Mouse (Mus musculus) stomach, postnatal 0 days (tissue): ENCODE measurements at regions not wholly inside any gene's neighbourhood (a gene's known extent, or its start where the extent isn't known, plus 50 kb on each side); places are given as distances from the start of the nearest gene placed in this dataset.

Source experiments
- ATAC-seq: fragments of 200-750 bp; cut with Nextera tagmentation; 2 replicates; pipeline ENCODE4 v1.8.0; 2017; ENCODE audit not compliant: low FRiP score, low TSS enrichment
- DNase-seq: peaks from one replicate; pipeline ENCODE4 v3.0.0-alpha.2; 2016; ENCODE audit warnings: low spot score
- H3K27ac ChIP-seq: fragments of 300-500 bp; sonication (generic); replicated peaks from 2 replicates; pipeline ENCODE4 v1.5.1; 2014; ENCODE audit warnings: mild to moderate bottlenecking, control low read depth
- H3K27me3 ChIP-seq: fragments of 300-500 bp; sonication (generic); 2 replicates; pipeline ENCODE4 v1.6.1; 2014; ENCODE audit warnings: low read length; ENCODE audit not compliant: control insufficient read depth, insufficient read depth
- H3K36me3 ChIP-seq: fragments of 300-500 bp; sonication (generic); 2 replicates; pipeline ENCODE4 v1.6.1; 2014; ENCODE audit warnings: low read length, mixed read lengths; ENCODE audit not compliant: control insufficient read depth, insufficient read depth
- H3K4me1 ChIP-seq: fragments of 300-500 bp; sonication (generic); replicated peaks from 2 replicates; pipeline ENCODE4 v1.6.1; 2014; ENCODE audit warnings: antibody characterized with exemption; ENCODE audit not compliant: control insufficient read depth, insufficient read depth
- H3K4me2 ChIP-seq: fragments of 300-500 bp; sonication (generic); replicated peaks from 2 replicates; pipeline ENCODE4 v1.6.1; 2014; ENCODE audit warnings: low read depth, mild to moderate bottlenecking, control low read depth, moderate library complexity
- H3K4me3 ChIP-seq: fragments of 300-500 bp; sonication (generic); 2 replicates; pipeline ENCODE4 v1.5.1; 2014; ENCODE audit warnings: low read depth, low read length, control low read depth
- H3K9ac ChIP-seq: fragments of 300-500 bp; sonication (generic); 2 replicates; pipeline ENCODE4 v1.6.1; 2014; ENCODE audit warnings: mild to moderate bottlenecking, low read length, control low read depth, mixed read lengths
- H3K9me3 ChIP-seq: fragments of 300-500 bp; sonication (generic); 2 replicates; pipeline ENCODE4 v1.6.1; 2016; ENCODE audit warnings: low read length; ENCODE audit not compliant: control insufficient read depth
- CTCF ChIP-seq: IDR thresholded peaks from 2 replicates; pipeline ENCODE4 v1.5.1; 2016; ENCODE audit warnings: antibody characterized with exemption, low read depth, mild to moderate bottlenecking, moderate library complexity
- EP300 ChIP-seq: optimal IDR thresholded peaks from 2 replicates; pipeline ENCODE3; 2016; ENCODE audit warnings: antibody characterized with exemption
- WGBS: fragments of 180-500 bp; shearing (Covaris S2); extraction: QIAGEN DNeasy Blood & Tissue Kit; methylation state at CpG from one replicate; pipeline ENCODE4 v1.1.7; 2014; 5-methylcytosine and 5-hydroxymethylcytosine counted together

DNA sequence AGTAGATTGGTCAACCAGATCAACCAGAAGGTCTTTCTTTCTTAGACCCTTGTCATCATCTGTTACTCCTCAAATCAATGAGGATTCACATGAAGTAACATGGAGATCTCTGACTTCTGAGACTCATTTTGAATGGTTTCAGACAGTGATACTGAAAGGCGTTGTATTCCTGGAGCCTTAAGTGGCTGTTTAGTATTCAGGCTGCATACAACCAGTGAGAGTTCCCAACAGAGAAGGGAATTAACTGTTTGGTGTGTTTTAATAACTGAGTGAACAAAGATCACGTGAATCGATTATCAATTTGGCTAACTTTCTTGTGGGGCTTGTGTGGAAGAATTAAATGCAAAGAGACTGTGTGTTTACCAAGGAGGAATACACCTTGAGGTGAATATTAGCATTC lies 406.4 kb downstream of the Igsf11 start:
- Histone ChIP-seq H3K36me3 (no peaks in the 10 kb centered on the region), H3K9ac (no peak overlapping the region), H3K27ac (no peak overlapping the region), H3K4me2 (no peak overlapping the region), H3K27me3 (no peaks in the 10 kb centered on the region), H3K9me3 (no peaks in the 10 kb centered on the region), H3K4me1 (no peaks in the 10 kb centered on the region), H3K4me3 (no peak overlapping the region)
- no peak for TF ChIP-seq EP300
- TF ChIP-seq CTCF, result no peak
- DNase-seq (no peak), ATAC-seq (no peak)
- WGBS, result 91% methylated on average over 3 of the region's 3 CpGs

DNA sequence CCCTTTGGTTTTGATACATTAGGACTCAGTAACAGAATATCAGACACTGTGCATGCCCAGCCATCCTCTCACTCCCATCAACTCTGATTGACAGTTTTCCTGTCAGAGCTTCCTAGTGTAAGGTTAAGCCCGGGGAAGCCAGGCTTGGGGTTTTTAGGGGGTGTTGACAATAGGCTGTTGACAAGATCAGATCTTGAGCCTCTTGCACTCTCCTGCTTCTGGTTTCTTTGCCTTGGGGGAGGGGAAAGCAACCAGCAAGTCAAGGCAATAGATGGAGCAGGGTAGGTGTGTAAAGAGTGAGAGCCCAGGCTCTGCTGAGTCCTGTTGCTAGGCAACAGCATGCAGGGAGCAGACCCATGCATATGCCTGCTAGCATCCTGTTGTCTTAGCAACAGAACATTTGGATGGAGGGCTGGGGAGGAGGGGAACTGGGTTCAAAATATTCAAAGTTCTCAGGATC lies 410.5 kb downstream of the Igsf11 start:
- no peaks in the 10 kb centered on the region for H3K4me1 ChIP-seq
- no peak overlapping the region for H3K4me3 ChIP-seq
- no peak overlapping the region for H3K4me2 ChIP-seq
- H3K9me3 ChIP-seq, result no peaks in the 10 kb centered on the region
- no peak overlapping the region for H3K9ac ChIP-seq
- H3K36me3 ChIP-seq, result no peaks in the 10 kb centered on the region
- no peak for ATAC-seq
- 22% methylated on average over 1 of the region's 1 CpGs for WGBS
- H3K27me3 ChIP-seq, result no peaks in the 10 kb centered on the region
- no peak overlapping the region for H3K27ac ChIP-seq
- DNase-seq, result no peak
- TF ChIP-seq CTCF (no peak), EP300 (no peak)

DNA sequence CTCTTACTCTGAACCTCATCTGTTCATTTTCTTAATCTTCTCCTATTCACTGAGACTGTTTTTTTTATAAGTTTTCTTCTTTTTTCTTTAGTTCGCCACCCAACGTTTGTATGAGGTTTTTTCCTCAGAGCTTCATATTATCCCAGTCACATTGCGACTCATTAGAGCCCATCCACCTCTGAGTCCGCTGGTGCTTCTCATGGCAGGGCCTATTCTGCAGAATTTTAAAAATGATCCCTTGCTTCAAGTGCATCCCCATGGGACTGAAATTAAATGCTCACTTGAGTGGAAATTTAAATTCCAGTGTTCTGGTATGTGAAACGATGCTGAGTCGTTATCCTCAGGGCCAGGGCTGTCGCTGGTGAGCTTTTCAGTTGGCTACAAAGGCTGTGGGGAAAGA lies 410.9 kb downstream of the Igsf11 start:
- 68% methylated on average over 7 of the region's 7 CpGs for WGBS
- TF ChIP-seq CTCF (no peak), EP300 (no peak)
- ATAC-seq (no peak), DNase-seq (no peak)
- H3K36me3 ChIP-seq, result no peaks in the 10 kb centered on the region
- H3K27me3 ChIP-seq, result no peaks in the 10 kb centered on the region
- no peak overlapping the region for H3K9ac ChIP-seq
- H3K4me3 ChIP-seq, result no peak overlapping the region
- no peaks in the 10 kb centered on the region for H3K9me3 ChIP-seq
- H3K4me1 ChIP-seq, result no peaks in the 10 kb centered on the region
- H3K27ac ChIP-seq, result no peak overlapping the region
- H3K4me2 ChIP-seq, result no peak overlapping the region

DNA sequence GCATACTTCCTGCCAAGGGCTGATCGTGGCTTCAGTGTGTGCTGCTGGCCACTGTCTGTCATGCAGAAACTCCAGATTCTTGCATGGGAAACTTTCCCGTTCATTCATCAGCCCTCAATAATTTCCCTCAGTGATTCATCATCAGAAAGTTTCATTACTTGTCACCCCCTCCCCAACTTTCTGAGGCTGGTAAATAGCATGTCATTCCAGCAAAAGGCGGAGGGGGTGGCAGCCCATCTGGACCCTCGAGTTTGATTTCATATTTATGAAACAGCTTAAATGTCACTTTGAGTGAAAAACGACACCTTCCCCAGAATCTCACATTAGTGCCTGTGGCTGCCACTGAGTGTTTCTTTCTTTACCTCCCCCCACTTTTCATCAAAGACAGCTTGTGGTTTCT lies 415.5 kb downstream of the Igsf11 start:
- 46% methylated on average over 5 of the region's 5 CpGs for WGBS
- ATAC-seq, result no peak
- no peaks in the 10 kb centered on the region for H3K4me1 ChIP-seq
- no peak overlapping the region for H3K4me3 ChIP-seq
- no peak overlapping the region for H3K27ac ChIP-seq
- no peaks in the 10 kb centered on the region for H3K9me3 ChIP-seq
- H3K36me3 ChIP-seq, result no peaks in the 10 kb centered on the region
- no peak for TF ChIP-seq EP300
- H3K27me3 ChIP-seq, result no peaks in the 10 kb centered on the region
- no peak overlapping the region for H3K4me2 ChIP-seq
- no peak overlapping the region for H3K9ac ChIP-seq
- DNase-seq, result no peak

DNA sequence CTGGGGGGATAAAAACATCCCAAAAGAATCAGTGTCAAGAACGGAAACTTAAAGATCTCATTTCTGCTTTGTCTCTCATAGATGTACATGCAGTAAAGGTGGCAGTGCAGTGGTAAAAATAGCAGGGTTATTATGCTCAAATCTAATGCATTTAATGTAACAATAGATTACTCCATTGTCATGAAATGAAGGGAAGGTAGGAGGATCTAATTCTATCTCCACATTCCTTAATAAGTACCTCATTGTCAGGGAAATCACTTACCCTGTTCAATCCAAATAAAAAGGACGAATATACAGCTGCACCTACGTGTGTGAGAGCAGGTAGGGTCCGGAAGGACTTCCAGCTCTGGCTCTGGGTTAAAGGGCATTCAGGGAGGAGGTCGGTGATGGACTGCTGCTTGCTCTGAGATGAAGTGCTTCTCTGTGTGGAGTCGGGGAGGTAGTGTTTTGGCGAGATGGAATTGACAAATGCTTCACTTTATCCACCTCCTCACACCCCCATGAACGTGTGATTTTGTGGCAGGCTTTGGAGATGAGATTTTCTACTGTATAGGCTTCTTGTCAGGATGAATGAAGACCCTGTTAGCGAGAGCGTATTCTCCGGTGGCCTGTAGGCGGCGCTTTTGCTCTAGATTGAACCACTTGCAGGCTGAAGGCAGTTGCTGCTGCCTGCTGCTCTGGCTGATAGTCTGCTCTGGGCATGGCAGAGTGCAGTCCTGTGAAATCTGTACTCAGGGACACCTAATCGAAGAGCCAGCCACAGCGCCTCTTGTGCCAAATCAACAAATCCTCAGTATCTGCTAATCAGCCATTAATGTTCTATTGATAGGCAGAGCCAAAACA lies 424.5 kb downstream of the Igsf11 start:
- no peaks in the 10 kb centered on the region for H3K36me3 ChIP-seq
- H3K27ac ChIP-seq, result no peak overlapping the region
- H3K4me2 ChIP-seq, result no peak overlapping the region
- no peak overlapping the region for H3K9ac ChIP-seq
- DNase-seq (peak; percentile 43), ATAC-seq (no peak)
- no peaks in the 10 kb centered on the region for H3K4me1 ChIP-seq
- WGBS, result 22% methylated on average over 15 of the region's 15 CpGs
- H3K27me3 ChIP-seq, result no peaks in the 10 kb centered on the region
- no peak for TF ChIP-seq EP300
- TF ChIP-seq CTCF, result peak; percentile 69
- no peaks in the 10 kb centered on the region for H3K9me3 ChIP-seq
- no peak overlapping the region for H3K4me3 ChIP-seq

DNA sequence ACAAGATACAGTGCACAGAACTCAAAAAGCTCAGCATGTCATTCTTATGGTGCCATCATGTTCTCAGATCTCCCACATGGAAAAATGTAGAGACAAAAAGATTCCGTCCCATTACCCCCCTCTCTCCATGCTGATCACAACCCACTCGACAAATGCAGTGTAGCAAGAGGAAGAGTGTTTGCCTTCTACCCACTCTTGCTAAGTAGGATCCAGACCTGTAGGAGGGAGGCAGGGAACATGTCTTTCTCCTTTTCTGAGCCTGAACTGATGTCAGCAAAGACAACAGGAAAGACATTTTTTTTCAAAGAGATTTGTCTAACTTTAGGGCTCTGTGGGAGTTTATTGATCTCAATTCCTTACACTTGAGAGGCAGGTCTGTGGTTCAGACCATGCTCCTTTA lies 433.2 kb downstream of the Igsf11 start:
- WGBS, result 75% methylated on average over 2 of the region's 2 CpGs

More for the DNA sequence above, 433.2 kb downstream of the Igsf11 start:
- no peaks in the 10 kb centered on the region for H3K27me3 ChIP-seq
- ATAC-seq (no peak), DNase-seq (no peak)
- H3K4me2 ChIP-seq, result no peak overlapping the region
- no peaks in the 10 kb centered on the region for H3K9me3 ChIP-seq
- no peak overlapping the region for H3K4me3 ChIP-seq
- H3K4me1 ChIP-seq, result no peaks in the 10 kb centered on the region
- no peak overlapping the region for H3K9ac ChIP-seq
- H3K27ac ChIP-seq, result no peak overlapping the region
- no peaks in the 10 kb centered on the region for H3K36me3 ChIP-seq
- TF ChIP-seq EP300, result no peak
- TF ChIP-seq CTCF, result no peak
